Mouse (Mus musculus): ENCODE results near the gene Micall2. TPM values are rescaled to one million over a fixed set of nuclear protein-coding genes. Genes with fewer than 3 reads are reported as not detected.

Gene Micall2
- polyA plus RNA-seq, 1 experiment from 2014 or later: 12.8 TPM

DNA sequence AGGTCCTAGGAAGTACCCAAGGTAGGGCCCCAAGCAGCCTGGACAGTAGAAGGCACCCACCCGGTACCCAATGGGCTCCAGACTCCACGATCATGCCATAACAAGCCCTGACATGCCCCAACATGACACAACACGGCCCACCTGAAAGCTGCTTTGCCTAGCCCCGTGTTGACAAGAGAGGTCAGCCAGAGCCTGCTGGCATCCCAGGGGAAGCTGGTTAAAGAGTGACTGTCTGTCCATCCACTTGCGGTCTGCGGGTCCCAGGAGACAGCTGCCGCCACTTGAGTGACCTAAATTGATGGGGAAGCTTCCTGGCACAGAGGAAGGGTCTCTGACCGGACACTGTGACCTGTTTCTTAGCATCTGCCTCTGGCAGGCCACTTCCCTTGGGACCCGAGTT is 13.0 kb downstream of the Micall2 start:
- Histone ChIP-seq H3K27me3 (replicated peaks; ENCODE audit: control insufficient read depth, insufficient read depth, low read length) (no peaks in the 10 kb centered on the region), H3K4me1 (replicated peaks; ENCODE audit: control insufficient read depth, insufficient read depth, low read length) (no peaks in the 10 kb centered on the region), H3K9ac (ENCODE audit: low read depth, low read length) (no peak overlapping the region), H3K4me3 (ENCODE audit: low read depth, low read length) (no peak overlapping the region), H3K27ac (ENCODE audit: low read depth, low read length) (no peak overlapping the region), H3K4me2 (replicated peaks; ENCODE audit: low read depth) (no peak overlapping the region), H3K9me3 (ENCODE audit: control insufficient read depth) (no peaks in the 10 kb centered on the region), H3K36me3 (ENCODE audit: control insufficient read depth, insufficient read depth) (peaks cover 5% of the 10 kb centered on the region; the same call in 1 of the 2 replicates)
- ATAC-seq: no peak
- WGBS: 70% methylated on average over 9 of the region's 9 CpGs
- no peak for TF ChIP-seq CTCF (IDR thresholded peaks at IDR 0.05; ENCODE audit: low read depth)

DNA sequence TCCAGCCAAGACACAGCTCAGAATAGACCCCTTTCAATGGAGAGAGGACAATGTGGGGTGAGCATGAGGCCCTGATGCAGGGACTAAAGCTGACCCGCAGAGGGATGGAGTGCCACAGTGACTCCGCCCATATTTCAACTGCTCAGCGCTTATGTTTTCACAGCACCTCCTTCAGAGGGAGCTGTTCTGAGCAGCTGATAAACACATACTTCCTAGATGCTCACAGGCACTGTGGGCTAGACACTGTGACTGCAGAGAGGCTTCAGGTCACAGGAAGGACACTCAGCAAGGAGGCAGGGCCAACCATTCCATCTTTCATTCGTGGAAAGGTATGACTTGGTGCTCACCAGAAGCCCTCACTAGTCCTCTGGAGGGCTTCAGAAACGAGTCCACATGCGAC is 13.4 kb downstream of the Micall2 start:
- WGBS: 57% methylated on average over 6 of the region's 6 CpGs
- Histone ChIP-seq H3K27me3 (replicated peaks; ENCODE audit: control insufficient read depth, insufficient read depth, low read length) (no peaks in the 10 kb centered on the region), H3K9me3 (ENCODE audit: control insufficient read depth) (no peaks in the 10 kb centered on the region), H3K27ac (ENCODE audit: low read depth, low read length) (no peak overlapping the region), H3K9ac (ENCODE audit: low read depth, low read length) (no peak overlapping the region), H3K4me2 (replicated peaks; ENCODE audit: low read depth) (no peak overlapping the region), H3K36me3 (ENCODE audit: control insufficient read depth, insufficient read depth) (peaks cover 5% of the 10 kb centered on the region; the same call in 1 of the 2 replicates), H3K4me3 (ENCODE audit: low read depth, low read length) (no peak overlapping the region), H3K4me1 (replicated peaks; ENCODE audit: control insufficient read depth, insufficient read depth, low read length) (no peaks in the 10 kb centered on the region)
- ATAC-seq: no peak
- TF ChIP-seq CTCF (IDR thresholded peaks at IDR 0.05; ENCODE audit: low read depth): peak; percentile 54

DNA sequence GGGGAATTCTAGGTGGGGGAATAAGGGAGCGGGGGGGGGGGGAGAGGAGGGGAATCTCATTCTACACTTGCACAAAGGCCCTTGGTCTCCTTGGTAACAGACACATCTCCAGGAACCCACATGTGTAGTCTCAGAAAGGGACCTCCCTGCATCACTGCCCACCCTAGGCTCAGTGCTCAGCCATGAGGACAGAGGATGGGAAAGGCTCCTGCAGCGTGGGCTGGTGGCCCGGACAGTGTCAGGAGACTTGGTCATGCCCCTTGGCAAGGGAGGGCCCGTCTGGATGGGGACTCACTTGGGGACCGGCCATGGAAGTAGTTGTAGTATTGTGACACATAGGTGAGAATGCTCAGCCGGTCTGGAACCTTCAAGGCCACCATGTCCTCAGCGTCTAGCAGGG is 17.2 kb downstream of the Micall2 start:
- H3K4me2 ChIP-seq (replicated peaks; ENCODE audit: low read depth): no peak overlapping the region
- H3K9ac ChIP-seq (ENCODE audit: low read depth, low read length): no peak overlapping the region
- 86% methylated on average over 7 of the region's 7 CpGs for WGBS
- no peaks in the 10 kb centered on the region for H3K9me3 ChIP-seq (ENCODE audit: control insufficient read depth)
- H3K4me1 ChIP-seq (replicated peaks; ENCODE audit: control insufficient read depth, insufficient read depth, low read length): no peaks in the 10 kb centered on the region
- H3K36me3 ChIP-seq (ENCODE audit: control insufficient read depth, insufficient read depth): peaks cover 28% of the 10 kb centered on the region
- TF ChIP-seq CTCF (IDR thresholded peaks at IDR 0.05; ENCODE audit: low read depth): no peak
- H3K27ac ChIP-seq (ENCODE audit: low read depth, low read length): no peak overlapping the region
- no peak for ATAC-seq
- H3K4me3 ChIP-seq (ENCODE audit: low read depth, low read length): no peak overlapping the region
- H3K27me3 ChIP-seq (replicated peaks; ENCODE audit: control insufficient read depth, insufficient read depth, low read length): no peaks in the 10 kb centered on the region

DNA sequence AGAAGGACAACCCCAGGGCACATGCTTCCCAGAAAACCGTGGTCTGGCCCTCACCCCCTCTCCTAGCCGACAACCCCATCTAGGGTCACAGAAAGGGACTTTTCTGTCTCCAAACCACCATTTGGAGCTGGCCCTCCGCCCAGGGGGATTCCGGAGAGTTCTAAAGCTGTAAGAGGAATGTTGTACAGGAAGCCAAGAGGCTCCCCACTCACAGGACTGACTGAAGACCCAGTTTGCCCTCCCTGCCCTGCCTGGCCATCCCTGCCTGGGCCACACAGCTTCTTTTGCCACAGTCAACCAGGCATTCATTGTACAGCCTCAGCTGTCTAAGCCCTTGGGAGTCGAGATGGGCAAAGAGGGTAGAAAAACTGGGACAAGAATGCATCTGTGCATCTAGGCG is 17.6 kb downstream of the Micall2 start:
- Histone ChIP-seq H3K4me2 (replicated peaks; ENCODE audit: low read depth) (no peak overlapping the region), H3K4me3 (ENCODE audit: low read depth, low read length) (no peak overlapping the region), H3K9ac (ENCODE audit: low read depth, low read length) (no peak overlapping the region), H3K36me3 (ENCODE audit: control insufficient read depth, insufficient read depth) (peaks cover 31% of the 10 kb centered on the region), H3K9me3 (ENCODE audit: control insufficient read depth) (no peaks in the 10 kb centered on the region), H3K27ac (ENCODE audit: low read depth, low read length) (no peak overlapping the region), H3K27me3 (replicated peaks; ENCODE audit: control insufficient read depth, insufficient read depth, low read length) (no peaks in the 10 kb centered on the region), H3K4me1 (replicated peaks; ENCODE audit: control insufficient read depth, insufficient read depth, low read length) (no peaks in the 10 kb centered on the region)
- ATAC-seq: no peak
- TF ChIP-seq CTCF (IDR thresholded peaks at IDR 0.05; ENCODE audit: low read depth): no peak
- 58% methylated on average over 6 of the region's 6 CpGs for WGBS

DNA sequence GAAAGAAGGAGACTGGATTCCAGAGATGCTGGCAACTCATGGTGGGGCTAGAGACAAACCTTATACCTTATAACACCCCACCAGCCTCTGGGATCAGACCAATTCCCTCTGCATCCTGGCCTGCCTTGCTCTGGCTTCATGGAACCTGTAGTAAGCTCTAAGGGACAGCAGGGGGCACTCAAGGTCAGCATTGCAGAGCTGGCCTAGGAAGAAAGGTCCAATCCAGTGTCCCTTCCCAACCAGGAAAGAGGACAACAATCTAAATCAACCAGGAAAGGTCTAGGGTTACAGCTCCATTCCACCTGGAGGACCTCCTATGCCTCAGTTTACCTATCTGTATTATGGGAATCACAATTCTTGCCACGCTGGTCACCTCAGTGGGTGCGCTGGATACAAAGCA is 18.4 kb downstream of the Micall2 start:
- ATAC-seq: peak; percentile 37
- H3K4me1 ChIP-seq (replicated peaks; ENCODE audit: control insufficient read depth, insufficient read depth, low read length): no peaks in the 10 kb centered on the region
- no peak overlapping the region for H3K9ac ChIP-seq (ENCODE audit: low read depth, low read length)
- 100% methylated on average over 2 of the region's 2 CpGs for WGBS
- H3K4me2 ChIP-seq (replicated peaks; ENCODE audit: low read depth): no peak overlapping the region
- H3K27ac ChIP-seq (ENCODE audit: low read depth, low read length): no peak overlapping the region
- peaks cover 39% of the 10 kb centered on the region for H3K36me3 ChIP-seq (ENCODE audit: control insufficient read depth, insufficient read depth)
- no peaks in the 10 kb centered on the region for H3K27me3 ChIP-seq (replicated peaks; ENCODE audit: control insufficient read depth, insufficient read depth, low read length)
- peak; percentile 99 for TF ChIP-seq CTCF (IDR thresholded peaks at IDR 0.05; ENCODE audit: low read depth)
- no peaks in the 10 kb centered on the region for H3K9me3 ChIP-seq (ENCODE audit: control insufficient read depth)
- no peak overlapping the region for H3K4me3 ChIP-seq (ENCODE audit: low read depth, low read length)

DNA sequence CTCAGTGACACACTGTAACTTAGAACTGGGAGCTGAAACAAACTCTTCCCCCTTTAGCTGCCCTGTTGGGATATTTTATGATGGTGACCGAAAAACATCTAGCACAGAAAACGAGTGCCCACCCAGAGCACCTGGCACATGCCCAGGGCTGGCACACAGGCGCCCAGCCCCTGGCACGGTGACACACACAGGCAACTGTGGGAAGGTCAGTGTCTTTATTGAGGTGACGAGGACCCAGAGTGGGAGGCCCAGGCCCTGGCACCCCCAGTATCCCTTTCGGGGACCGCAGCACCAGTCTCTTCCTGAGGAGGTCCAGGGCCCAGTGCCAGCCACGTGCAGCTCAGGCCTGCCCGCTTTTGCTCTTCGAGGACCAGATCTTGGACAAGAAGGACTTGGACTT is 29.6 kb downstream of the Micall2 start:
- peaks cover 54% of the 10 kb centered on the region for H3K36me3 ChIP-seq (ENCODE audit: control insufficient read depth, insufficient read depth)
- no peak for ATAC-seq
- H3K4me2 ChIP-seq (replicated peaks; ENCODE audit: low read depth): no peak overlapping the region
- H3K27ac ChIP-seq (ENCODE audit: low read depth, low read length): no peak overlapping the region
- no peaks in the 10 kb centered on the region for H3K9me3 ChIP-seq (ENCODE audit: control insufficient read depth)
- H3K9ac ChIP-seq (ENCODE audit: low read depth, low read length): no peak overlapping the region
- H3K27me3 ChIP-seq (replicated peaks; ENCODE audit: control insufficient read depth, insufficient read depth, low read length): no peaks in the 10 kb centered on the region
- no peak overlapping the region for H3K4me3 ChIP-seq (ENCODE audit: low read depth, low read length)
- WGBS: 93% methylated on average over 10 of the region's 10 CpGs
- H3K4me1 ChIP-seq (replicated peaks; ENCODE audit: control insufficient read depth, insufficient read depth, low read length): no peaks in the 10 kb centered on the region
- TF ChIP-seq CTCF (IDR thresholded peaks at IDR 0.05; ENCODE audit: low read depth): no peak

DNA sequence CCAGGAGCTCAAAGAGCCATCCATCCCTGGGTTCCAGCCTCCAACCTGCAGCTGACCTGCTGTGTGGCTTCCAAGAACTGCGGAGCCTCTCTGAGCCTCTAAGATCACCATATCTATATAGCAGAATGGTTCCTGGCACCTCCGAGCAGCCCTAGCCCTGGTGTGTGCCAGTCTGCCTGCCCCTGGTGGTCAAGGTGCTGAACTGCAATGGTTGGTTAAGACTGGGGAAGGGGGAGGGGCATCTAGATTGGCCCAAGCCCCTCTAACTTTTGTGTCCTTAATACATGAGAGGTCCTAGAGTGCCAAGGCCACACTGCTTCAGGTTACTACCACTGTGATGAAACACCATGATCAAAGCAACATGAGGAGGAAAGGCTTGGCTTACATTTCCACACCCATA is 33.2 kb downstream of the Micall2 start:
- no peak for ATAC-seq
- 63% methylated on average over 2 of the region's 2 CpGs for WGBS

More for the DNA sequence above, 33.2 kb downstream of the Micall2 start:
- no peaks in the 10 kb centered on the region for H3K9me3 ChIP-seq (ENCODE audit: control insufficient read depth)
- no peaks in the 10 kb centered on the region for H3K4me1 ChIP-seq (replicated peaks; ENCODE audit: control insufficient read depth, insufficient read depth, low read length)
- H3K36me3 ChIP-seq (ENCODE audit: control insufficient read depth, insufficient read depth): peaks cover 19% of the 10 kb centered on the region
- H3K27ac ChIP-seq (ENCODE audit: low read depth, low read length): no peak overlapping the region
- H3K4me2 ChIP-seq (replicated peaks; ENCODE audit: low read depth): no peak overlapping the region
- H3K9ac ChIP-seq (ENCODE audit: low read depth, low read length): no peak overlapping the region
- H3K27me3 ChIP-seq (replicated peaks; ENCODE audit: control insufficient read depth, insufficient read depth, low read length): no peaks in the 10 kb centered on the region
- H3K4me3 ChIP-seq (ENCODE audit: low read depth, low read length): no peak overlapping the region
- peak; percentile 74 for TF ChIP-seq CTCF (IDR thresholded peaks at IDR 0.05; ENCODE audit: low read depth)
